Mouse (Mus musculus): ENCODE measurements at regions not wholly inside any gene's neighbourhood (a gene's known extent, or its start where the extent isn't known, plus 50 kb on each side); places are given as distances from the start of the nearest gene placed in this dataset.

- TF ChIP-seq EP300 (optimal IDR thresholded peaks at IDR 0.05) = no peak
- peak; percentile 26 for TF ChIP-seq CTCF (IDR thresholded peaks at IDR 0.05; ENCODE audit: low read depth)
Observed at GRCm38 (mm10) chr3:3310811-3311210, 2439.8 kb upstream of the Gm8797 start.
